In genomic region chr10:69207481-69207880, GRCm38 (mm10) we compare ENCODE assay signal across 21 mouse cellular contexts. TPM values are rescaled to one million over a fixed set of nuclear protein-coding genes. Genes with fewer than 3 reads are reported as not detected.
DNase-seq lines count a peak whose midpoint lies in the region; ATAC-seq lines count a peak whose summit lies in the region.
"Had no signal": no experiment of that assay in that cellular context is flagged by ENCODE, and none has a peak within 500 bp of the region (broad histone marks: within the 10 kb centered on the region; RNA-seq: fewer than 3 reads in every experiment).

No protein-coding gene starts in this region.

- peaks cover 5% of the 10 kb centered on the region; the same call in 1 of the 2 replicates for H3K36me3 ChIP-seq in embryonic facial prominence, embryonic 13.5 days
- peaks cover 15% of the 10 kb centered on the region for H3K36me3 ChIP-seq in embryonic facial prominence, embryonic 10.5 days (replicated peaks)
- H3K36me3 ChIP-seq in heart, embryonic 10.5 days: peaks cover 9% of the 10 kb centered on the region; the same call in 1 of the 2 replicates
- H3K36me3 ChIP-seq in heart, embryonic 11.5 days (ENCODE audit: control insufficient read depth, insufficient read depth, low read length): no peaks in the 10 kb centered on the region
- 0 out of 2 replicates have a peak, but pooled peaks cover 3% of the 10 kb centered on the region for H3K36me3 ChIP-seq in liver, embryonic 11.5 days (ENCODE audit: control insufficient read depth, insufficient read depth, low read length)
- H3K36me3 ChIP-seq: forebrain, embryonic 12.5 days; forebrain, embryonic 15.5 days; hindbrain, embryonic 12.5 days; hindbrain, embryonic 15.5 days had no signal

- peaks cover 5% of the 10 kb centered on the region; the same call in 1 of the 2 replicates for H3K9me3 ChIP-seq in embryonic facial prominence, embryonic 13.5 days
- H3K9me3 ChIP-seq in embryonic facial prominence, embryonic 10.5 days: no peaks in the 10 kb centered on the region
- no peaks in the 10 kb centered on the region for H3K9me3 ChIP-seq in heart, embryonic 10.5 days
- H3K9me3 ChIP-seq in heart, embryonic 11.5 days (replicated peaks; ENCODE audit: control insufficient read depth, low read length): no peaks in the 10 kb centered on the region
- H3K9me3 ChIP-seq in liver, embryonic 11.5 days (ENCODE audit: control insufficient read depth, low read length): no peaks in the 10 kb centered on the region
- H3K9me3 ChIP-seq: forebrain, embryonic 12.5 days; forebrain, embryonic 15.5 days; hindbrain, embryonic 12.5 days; hindbrain, embryonic 15.5 days had no signal

- no peak overlapping the region for H3K4me2 ChIP-seq in embryonic facial prominence, embryonic 13.5 days
- no peak overlapping the region for H3K4me2 ChIP-seq in heart, embryonic 11.5 days
- H3K4me2 ChIP-seq in liver, embryonic 11.5 days: no peak overlapping the region
- H3K4me2 ChIP-seq: forebrain, embryonic 12.5 days; forebrain, embryonic 15.5 days; hindbrain, embryonic 12.5 days; hindbrain, embryonic 15.5 days had no signal

- DNase-seq in embryonic facial prominence, embryonic 10.5 days (ENCODE audit: low spot score): no peak
- peak; percentile 58 for DNase-seq in heart, embryonic 10.5 days (ENCODE audit: low spot score)
- DNase-seq in liver, embryonic 11.5 days (ENCODE audit: low spot score): peak; percentile 23
- no peak for DNase-seq in liver
- DNase-seq in urinary bladder, adult 2 months (ENCODE audit: low spot score): no peak
- DNase-seq: adrenal gland, adult 8-10 months; adrenal gland, postnatal 25 days; cerebellum, adult 11-12 months; cerebellum, adult 8-10 months; cerebellum, postnatal 10 days; cerebellum, postnatal 36 days; embryo, embryonic 11 days; heart, adult 18-20 months had no signal

- H3K4me3 ChIP-seq in embryonic facial prominence, embryonic 13.5 days: no peak overlapping the region
- H3K4me3 ChIP-seq in embryonic facial prominence, embryonic 10.5 days: no peak overlapping the region
- H3K4me3 ChIP-seq in heart, embryonic 10.5 days: no peak overlapping the region
- no peak overlapping the region for H3K4me3 ChIP-seq in heart, embryonic 11.5 days (ENCODE audit: low read depth, low read length)
- no peak overlapping the region for H3K4me3 ChIP-seq in liver, embryonic 11.5 days (ENCODE audit: low read depth, low read length)
- H3K4me3 ChIP-seq: erythroblast, embryonic 14.5 days; forebrain, embryonic 12.5 days; forebrain, embryonic 15.5 days; hindbrain, embryonic 12.5 days; hindbrain, embryonic 15.5 days had no signal

- no peak overlapping the region for H3K9ac ChIP-seq in embryonic facial prominence, embryonic 13.5 days
- no peak overlapping the region for H3K9ac ChIP-seq in heart, embryonic 11.5 days (ENCODE audit: low read depth, low read length)
- no peak overlapping the region for H3K9ac ChIP-seq in liver, embryonic 11.5 days (ENCODE audit: low read depth, low read length)
- H3K9ac ChIP-seq: forebrain, embryonic 12.5 days; forebrain, embryonic 15.5 days; hindbrain, embryonic 12.5 days; hindbrain, embryonic 15.5 days had no signal

- WGBS in embryonic facial prominence, embryonic 13.5 days: 76% methylated on average over 7 of the region's 7 CpGs
- 83% methylated on average over 7 of the region's 7 CpGs for WGBS in embryonic facial prominence, embryonic 10.5 days
- WGBS in heart, embryonic 10.5 days: 77% methylated on average over 7 of the region's 7 CpGs
- WGBS in heart, embryonic 11.5 days (ENCODE audit: insufficient replicate concordance): 72% methylated on average over 7 of the region's 7 CpGs
- 81% methylated on average over 7 of the region's 7 CpGs for WGBS in liver, embryonic 11.5 days

- no peak for ATAC-seq in embryonic facial prominence, embryonic 13.5 days (ENCODE audit: insufficient number of reproducible peaks, insufficient read depth, low FRiP score, low TSS enrichment, low read depth)
- ATAC-seq in heart, embryonic 11.5 days (replicated peaks; ENCODE audit: insufficient number of reproducible peaks, low FRiP score, low TSS enrichment): no peak
- ATAC-seq in liver, embryonic 11.5 days (replicated peaks; ENCODE audit: low FRiP score): no peak
- ATAC-seq: activated CD4-positive, CD25-positive, alpha-beta regulatory T cell, adult 4 months; forebrain, embryonic 15.5 days had no signal

- 0 out of 2 replicates have a peak overlapping the region, but pooled peaks have one; percentile 4 for H3K27ac ChIP-seq in embryonic facial prominence, embryonic 13.5 days
- H3K27ac ChIP-seq in embryonic facial prominence, embryonic 10.5 days (replicated peaks): no peak overlapping the region
- no peak overlapping the region for H3K27ac ChIP-seq in heart, embryonic 10.5 days
- H3K27ac ChIP-seq in heart, embryonic 11.5 days (ENCODE audit: low read depth, low read length): no peak overlapping the region
- no peak overlapping the region for H3K27ac ChIP-seq in liver, embryonic 11.5 days (ENCODE audit: low read depth, low read length)
- H3K27ac ChIP-seq: forebrain, embryonic 12.5 days; forebrain, embryonic 15.5 days; hindbrain, embryonic 12.5 days; hindbrain, embryonic 15.5 days had no signal

- no peaks in the 10 kb centered on the region for H3K27me3 ChIP-seq in embryonic facial prominence, embryonic 13.5 days
- H3K27me3 ChIP-seq in embryonic facial prominence, embryonic 10.5 days (replicated peaks; ENCODE audit: low read depth, poor library complexity, severe bottlenecking): no peaks in the 10 kb centered on the region
- H3K27me3 ChIP-seq in heart, embryonic 10.5 days (ENCODE audit: insufficient read depth, poor library complexity, severe bottlenecking): no peaks in the 10 kb centered on the region
- H3K27me3 ChIP-seq in heart, embryonic 11.5 days (ENCODE audit: control insufficient read depth, insufficient read depth, low read length): no peaks in the 10 kb centered on the region
- H3K27me3 ChIP-seq in liver, embryonic 11.5 days (replicated peaks; ENCODE audit: control insufficient read depth, insufficient read depth, low read length): no peaks in the 10 kb centered on the region
- H3K27me3 ChIP-seq: forebrain, embryonic 12.5 days; forebrain, embryonic 15.5 days; hindbrain, embryonic 12.5 days; hindbrain, embryonic 15.5 days had no signal

- 0 out of 2 replicates have a peak, but pooled peaks cover 7% of the 10 kb centered on the region for H3K4me1 ChIP-seq in embryonic facial prominence, embryonic 13.5 days
- H3K4me1 ChIP-seq in embryonic facial prominence, embryonic 10.5 days: peaks cover 20% of the 10 kb centered on the region
- H3K4me1 ChIP-seq in heart, embryonic 10.5 days: peaks cover 17% of the 10 kb centered on the region
- H3K4me1 ChIP-seq in heart, embryonic 11.5 days (ENCODE audit: control insufficient read depth, insufficient read depth, low read length): peaks cover 8% of the 10 kb centered on the region
- 0 out of 2 replicates have a peak, but pooled peaks cover 5% of the 10 kb centered on the region for H3K4me1 ChIP-seq in liver, embryonic 11.5 days (replicated peaks; ENCODE audit: control insufficient read depth, insufficient read depth, low read length)

RNA-seq across cellular contexts. Expression of gene A930033H14Rik, which starts 5.4 kb away (rescaled TPM):
- 2.9 and 3.0 TPM in 2 replicates for polyA plus RNA-seq in embryonic facial prominence, embryonic 13.5 days (2015; fragmentation: Nextera tagmentation; extraction: Ambion mirVana)
- polyA plus RNA-seq in embryonic facial prominence, embryonic 10.5 days (2016; fragmentation: Nextera tagmentation; extraction: Ambion mirVana): 1.2 and 1.4 TPM in 2 replicates
- polyA plus RNA-seq in heart, embryonic 10.5 days (2016; fragmentation: Nextera tagmentation; extraction: Ambion mirVana): 1.7 and 1.9 TPM in 2 replicates
- polyA plus RNA-seq in heart, embryonic 11.5 days (2014; fragmentation: Nextera tagmentation; extraction: Ambion mirVana): 1.8 and 2.4 TPM in 2 replicates
- 1.1 and 1.6 TPM in 2 replicates for polyA plus RNA-seq in liver, embryonic 11.5 days (2014; fragmentation: Nextera tagmentation; extraction: Ambion mirVana)
- 2.5 TPM in 2 replicates for polyA plus RNA-seq in urinary bladder, adult 2 months (2012; rRNA removed)
- polyA plus RNA-seq: activated CD4-positive, CD25-positive, alpha-beta regulatory T cell, adult 4 months; erythroblast, embryonic 14.5 days had no signal

RNA-seq across cellular contexts. Expression of gene Rhobtb1, which starts 56.2 kb away (rescaled TPM):
- polyA plus RNA-seq in embryonic facial prominence, embryonic 13.5 days (2015; fragmentation: Nextera tagmentation; extraction: Ambion mirVana): 22.9 and 29.2 TPM in 2 replicates
- 17.1 and 19.3 TPM in 2 replicates for polyA plus RNA-seq in embryonic facial prominence, embryonic 10.5 days (2016; fragmentation: Nextera tagmentation; extraction: Ambion mirVana)
- polyA plus RNA-seq in heart, embryonic 10.5 days (2016; fragmentation: Nextera tagmentation; extraction: Ambion mirVana): 26.6 and 28.4 TPM in 2 replicates
- 28.1 and 31.1 TPM in 2 replicates for polyA plus RNA-seq in heart, embryonic 11.5 days (2014; fragmentation: Nextera tagmentation; extraction: Ambion mirVana)
- 16.1 and 17.4 TPM in 2 replicates for polyA plus RNA-seq in liver, embryonic 11.5 days (2014; fragmentation: Nextera tagmentation; extraction: Ambion mirVana)
- polyA plus RNA-seq in urinary bladder, adult 2 months (2012; rRNA removed): 14.0 and 20.8 TPM in 2 replicates
- polyA plus RNA-seq: activated CD4-positive, CD25-positive, alpha-beta regulatory T cell, adult 4 months had no signal

Comparison
In these comparisons a context has a peak if more than half of its experiments do, and no peak if none do; other contexts are left out.
1. DNase-seq: peak in heart, embryonic 10.5 days (single experiment) and liver, embryonic 11.5 days (single experiment); none in embryonic facial prominence, embryonic 10.5 days (single experiment), liver (single experiment) and urinary bladder, adult 2 months (single experiment).